Mouse (Mus musculus): Measurements from ENCODE around the gene Cadps. TPM values are rescaled to one million over a fixed set of nuclear protein-coding genes. Genes with fewer than 3 reads are reported as not detected.
A peak's percentile ranks its signal among the peaks of the same experiment; 100 is the strongest.

Cadps gene
- polyA plus RNA-seq, 1 experiment from 2014 or later = 12.1 TPM

- no peaks in the 10 kb centered on the region for H3K9me3 ChIP-seq (ENCODE audit: control insufficient read depth, low read length)
- 85% methylated on average over 5 of the region's 5 CpGs for WGBS
- H3K4me1 ChIP-seq (replicated peaks; ENCODE audit: control insufficient read depth, insufficient read depth, low read length) = 0 out of 2 replicates have a peak, but pooled peaks cover 3% of the 10 kb centered on the region
- no peaks in the 10 kb centered on the region for H3K36me3 ChIP-seq (ENCODE audit: control insufficient read depth, insufficient read depth, low read length)
- DNase-seq (ENCODE audit: low spot score) (no peak), ATAC-seq (replicated peaks; ENCODE audit: low FRiP score) (no peak)
- H3K9ac ChIP-seq (ENCODE audit: low read length) = no peak overlapping the region
- no peak overlapping the region for H3K4me2 ChIP-seq (ENCODE audit: low read depth, low read length, severe bottlenecking)
- H3K27ac ChIP-seq (ENCODE audit: low read depth, low read length) = no peak overlapping the region
- H3K27me3 ChIP-seq (ENCODE audit: control insufficient read depth, insufficient read depth, low read length) = no peaks in the 10 kb centered on the region; the same call in 1 of the 2 replicates
- H3K4me3 ChIP-seq (ENCODE audit: low read depth, low read length) = no peak overlapping the region
Observed at GRCm38 (mm10) chr14:12592472-12593075, 230.3 kb downstream of the Cadps start.

- no peak overlapping the region for H3K27ac ChIP-seq (ENCODE audit: low read depth, low read length)
- no peaks in the 10 kb centered on the region; the same call in 1 of the 2 replicates for H3K27me3 ChIP-seq (ENCODE audit: control insufficient read depth, insufficient read depth, low read length)
- no peak overlapping the region for H3K4me3 ChIP-seq (ENCODE audit: low read depth, low read length)
- no peaks in the 10 kb centered on the region for H3K36me3 ChIP-seq (ENCODE audit: control insufficient read depth, insufficient read depth, low read length)
- H3K4me2 ChIP-seq (ENCODE audit: low read depth, low read length, severe bottlenecking) = no peak overlapping the region
- H3K4me1 ChIP-seq (replicated peaks; ENCODE audit: control insufficient read depth, insufficient read depth, low read length) = 0 out of 2 replicates have a peak, but pooled peaks cover 3% of the 10 kb centered on the region
- no peak for DNase-seq (ENCODE audit: low spot score)
- ATAC-seq (replicated peaks; ENCODE audit: low FRiP score) = no peak
- H3K9me3 ChIP-seq (ENCODE audit: control insufficient read depth, low read length) = no peaks in the 10 kb centered on the region
- no peak overlapping the region for H3K9ac ChIP-seq (ENCODE audit: low read length)
Observed at GRCm38 (mm10) chr14:12591829-12592228, 231.1 kb downstream of the Cadps start.

- H3K4me3 ChIP-seq (ENCODE audit: low read depth, low read length) = no peak overlapping the region
- ATAC-seq (replicated peaks; ENCODE audit: low FRiP score) = no peak
Observed at GRCm38 (mm10) chr14:12583536-12583935, 239.3 kb downstream of the Cadps start.

GRCm38 (mm10) chr14:12581657-12582056 lies 241.2 kb downstream of the Cadps start:
- 87% methylated on average over 5 of the region's 5 CpGs for WGBS

More at GRCm38 (mm10) chr14:12583536-12583935, 239.3 kb downstream of the Cadps start:
- no peak for DNase-seq (ENCODE audit: low spot score)
- H3K4me2 ChIP-seq (ENCODE audit: low read depth, low read length, severe bottlenecking) = no peak overlapping the region
- H3K9ac ChIP-seq (ENCODE audit: low read length) = no peak overlapping the region
- no peaks in the 10 kb centered on the region for H3K4me1 ChIP-seq (replicated peaks; ENCODE audit: control insufficient read depth, insufficient read depth, low read length)
- H3K27ac ChIP-seq (ENCODE audit: low read depth, low read length) = no peak overlapping the region
- 76% methylated on average over 5 of the region's 5 CpGs for WGBS
- no peaks in the 10 kb centered on the region for H3K27me3 ChIP-seq (ENCODE audit: control insufficient read depth, insufficient read depth, low read length)
- no peaks in the 10 kb centered on the region for H3K9me3 ChIP-seq (ENCODE audit: control insufficient read depth, low read length)
- no peaks in the 10 kb centered on the region for H3K36me3 ChIP-seq (ENCODE audit: control insufficient read depth, insufficient read depth, low read length)

GRCm38 (mm10) chr14:12580786-12581185 lies 242.1 kb downstream of the Cadps start:
- no peak overlapping the region for H3K4me3 ChIP-seq (ENCODE audit: low read depth, low read length)
- no peaks in the 10 kb centered on the region for H3K4me1 ChIP-seq (replicated peaks; ENCODE audit: control insufficient read depth, insufficient read depth, low read length)
- no peaks in the 10 kb centered on the region for H3K27me3 ChIP-seq (ENCODE audit: control insufficient read depth, insufficient read depth, low read length)
- H3K9me3 ChIP-seq (ENCODE audit: control insufficient read depth, low read length) = no peaks in the 10 kb centered on the region
- ATAC-seq (replicated peaks; ENCODE audit: low FRiP score) = no peak
- no peak overlapping the region for H3K4me2 ChIP-seq (ENCODE audit: low read depth, low read length, severe bottlenecking)
- no peak overlapping the region for H3K27ac ChIP-seq (ENCODE audit: low read depth, low read length)
- WGBS = 40% methylated on average over 7 of the region's 7 CpGs
- H3K9ac ChIP-seq (ENCODE audit: low read length) = no peak overlapping the region
- DNase-seq (ENCODE audit: low spot score) = no peak
- no peaks in the 10 kb centered on the region for H3K36me3 ChIP-seq (ENCODE audit: control insufficient read depth, insufficient read depth, low read length)

More at GRCm38 (mm10) chr14:12581657-12582056, 241.2 kb downstream of the Cadps start:
- no peaks in the 10 kb centered on the region for H3K4me1 ChIP-seq (replicated peaks; ENCODE audit: control insufficient read depth, insufficient read depth, low read length)
- no peak overlapping the region for H3K4me3 ChIP-seq (ENCODE audit: low read depth, low read length)
- H3K4me2 ChIP-seq (ENCODE audit: low read depth, low read length, severe bottlenecking) = no peak overlapping the region
- H3K9ac ChIP-seq (ENCODE audit: low read length) = no peak overlapping the region
- H3K9me3 ChIP-seq (ENCODE audit: control insufficient read depth, low read length) = no peaks in the 10 kb centered on the region
- DNase-seq (ENCODE audit: low spot score) = no peak
- H3K27me3 ChIP-seq (ENCODE audit: control insufficient read depth, insufficient read depth, low read length) = no peaks in the 10 kb centered on the region
- no peak overlapping the region for H3K27ac ChIP-seq (ENCODE audit: low read depth, low read length)
- H3K36me3 ChIP-seq (ENCODE audit: control insufficient read depth, insufficient read depth, low read length) = no peaks in the 10 kb centered on the region
- no peak for ATAC-seq (replicated peaks; ENCODE audit: low FRiP score)

- Histone ChIP-seq H3K4me1 (replicated peaks; ENCODE audit: control insufficient read depth, insufficient read depth, low read length) (no peaks in the 10 kb centered on the region), H3K36me3 (ENCODE audit: control insufficient read depth, insufficient read depth, low read length) (no peaks in the 10 kb centered on the region), H3K27me3 (ENCODE audit: control insufficient read depth, insufficient read depth, low read length) (no peaks in the 10 kb centered on the region), H3K9ac (ENCODE audit: low read length) (no peak overlapping the region), H3K9me3 (ENCODE audit: control insufficient read depth, low read length) (no peaks in the 10 kb centered on the region), H3K4me2 (ENCODE audit: low read depth, low read length, severe bottlenecking) (no peak overlapping the region), H3K4me3 (ENCODE audit: low read depth, low read length) (no peak overlapping the region), H3K27ac (ENCODE audit: low read depth, low read length) (no peak overlapping the region)
- ATAC-seq (replicated peaks; ENCODE audit: low FRiP score) (no peak), DNase-seq (ENCODE audit: low spot score) (no peak)
- WGBS = 86% methylated on average over 1 of the region's 1 CpGs
Observed at GRCm38 (mm10) chr14:12578156-12578555, 244.7 kb downstream of the Cadps start.

GRCm38 (mm10) chr14:12577475-12578140 lies 245.3 kb downstream of the Cadps start:
- DNase-seq (ENCODE audit: low spot score) = no peak
- Histone ChIP-seq H3K9me3 (ENCODE audit: control insufficient read depth, low read length) (no peaks in the 10 kb centered on the region), H3K4me3 (ENCODE audit: low read depth, low read length) (no peak overlapping the region), H3K27ac (ENCODE audit: low read depth, low read length) (no peak overlapping the region), H3K9ac (ENCODE audit: low read length) (no peak overlapping the region), H3K4me1 (replicated peaks; ENCODE audit: control insufficient read depth, insufficient read depth, low read length) (no peaks in the 10 kb centered on the region), H3K36me3 (ENCODE audit: control insufficient read depth, insufficient read depth, low read length) (no peaks in the 10 kb centered on the region), H3K4me2 (ENCODE audit: low read depth, low read length, severe bottlenecking) (no peak overlapping the region), H3K27me3 (ENCODE audit: control insufficient read depth, insufficient read depth, low read length) (no peaks in the 10 kb centered on the region)
- WGBS = 71% methylated on average over 2 of the region's 2 CpGs
- ATAC-seq (replicated peaks; ENCODE audit: low FRiP score) = no peak

- H3K4me3 ChIP-seq (ENCODE audit: low read depth, low read length) = no peak overlapping the region
- H3K36me3 ChIP-seq (ENCODE audit: control insufficient read depth, insufficient read depth, low read length) = no peaks in the 10 kb centered on the region
- peak; percentile 67 for DNase-seq (ENCODE audit: low spot score)
- no peaks in the 10 kb centered on the region for H3K9me3 ChIP-seq (ENCODE audit: control insufficient read depth, low read length)
- H3K4me1 ChIP-seq (replicated peaks; ENCODE audit: control insufficient read depth, insufficient read depth, low read length) = no peaks in the 10 kb centered on the region
- H3K27ac ChIP-seq (ENCODE audit: low read depth, low read length) = no peak overlapping the region
- no peak; the same call in 1 of the 2 replicates for ATAC-seq (replicated peaks; ENCODE audit: low FRiP score)
- no peaks in the 10 kb centered on the region for H3K27me3 ChIP-seq (ENCODE audit: control insufficient read depth, insufficient read depth, low read length)
- H3K4me2 ChIP-seq (ENCODE audit: low read depth, low read length, severe bottlenecking) = no peak overlapping the region
- H3K9ac ChIP-seq (ENCODE audit: low read length) = no peak overlapping the region
- WGBS = 30% methylated on average over 3 of the region's 3 CpGs
Observed at GRCm38 (mm10) chr14:12575105-12575504, 247.8 kb downstream of the Cadps start.

- DNase-seq (ENCODE audit: low spot score) (no peak), ATAC-seq (replicated peaks; ENCODE audit: low FRiP score) (no peak)
- Histone ChIP-seq H3K9ac (ENCODE audit: low read length) (no peak overlapping the region), H3K9me3 (ENCODE audit: control insufficient read depth, low read length) (no peaks in the 10 kb centered on the region), H3K4me1 (replicated peaks; ENCODE audit: control insufficient read depth, insufficient read depth, low read length) (no peaks in the 10 kb centered on the region), H3K27me3 (ENCODE audit: control insufficient read depth, insufficient read depth, low read length) (no peaks in the 10 kb centered on the region), H3K4me3 (ENCODE audit: low read depth, low read length) (no peak overlapping the region), H3K4me2 (ENCODE audit: low read depth, low read length, severe bottlenecking) (no peak overlapping the region), H3K36me3 (ENCODE audit: control insufficient read depth, insufficient read depth, low read length) (no peaks in the 10 kb centered on the region), H3K27ac (ENCODE audit: low read depth, low read length) (no peak overlapping the region)
- WGBS = 85% methylated on average over 4 of the region's 4 CpGs
Observed at GRCm38 (mm10) chr14:12574336-12574735, 248.5 kb downstream of the Cadps start.
